Mouse (Mus musculus): ENCODE data around the gene Cap2. TPM values are rescaled to one million over a fixed set of nuclear protein-coding genes. Genes with fewer than 3 reads are reported as not detected.

Gene Cap2
- polyA plus RNA-seq (2015; fragmentation: Nextera tagmentation; extraction: Ambion mirVana) = 170 and 182 TPM in 2 replicates

- Histone ChIP-seq H3K27me3 (ENCODE audit: control insufficient read depth, insufficient read depth, low read length) (no peaks in the 10 kb centered on the region), H3K9me3 (replicated peaks; ENCODE audit: control insufficient read depth, low read length) (no peaks in the 10 kb centered on the region), H3K4me3 (ENCODE audit: low read length) (peak within 1 kb of the TSS; percentile 77), H3K27ac (ENCODE audit: low read length) (peak within 1 kb of the TSS; percentile 98), H3K4me1 (ENCODE audit: control insufficient read depth, insufficient read depth, low read length) (peaks cover 6% of the 10 kb centered on the region), H3K4me2 (ENCODE audit: low read depth, low read length) (peak within 1 kb of the TSS; percentile 80), H3K36me3 (ENCODE audit: control insufficient read depth, insufficient read depth) (no peaks in the 10 kb centered on the region), H3K9ac (ENCODE audit: low read length) (peak within 1 kb of the TSS; percentile 90)
- under 1% methylated on average over 37 of the region's 42 CpGs for WGBS
- peak; percentile 88 for ATAC-seq (replicated peaks; ENCODE audit: extremely low read depth, insufficient read depth, low FRiP score)
These were observed at the start of gene Cap2 for GRCm38 (mm10) chr13:46501800-46502389. Gene Cap2, plus strand, starts transcription at chr13:46501848.

GRCm38 (mm10) chr13:46459546-46459945, 42.1 kb upstream of the Cap2 start:
- no peak for ATAC-seq (replicated peaks; ENCODE audit: extremely low read depth, insufficient read depth, low FRiP score)
- 91% methylated on average over 10 of the region's 10 CpGs for WGBS
- no peak overlapping the region for H3K4me2 ChIP-seq (ENCODE audit: low read depth, low read length)

GRCm38 (mm10) chr13:46462280-46462679, 39.4 kb upstream of the Cap2 start:
- Histone ChIP-seq H3K9ac (ENCODE audit: low read length) (no peak overlapping the region), H3K27me3 (ENCODE audit: control insufficient read depth, insufficient read depth, low read length) (no peaks in the 10 kb centered on the region), H3K27ac (ENCODE audit: low read length) (no peak overlapping the region), H3K4me1 (ENCODE audit: control insufficient read depth, insufficient read depth, low read length) (no peaks in the 10 kb centered on the region), H3K36me3 (ENCODE audit: control insufficient read depth, insufficient read depth) (no peaks in the 10 kb centered on the region), H3K4me3 (ENCODE audit: low read length) (no peak overlapping the region), H3K4me2 (ENCODE audit: low read depth, low read length) (no peak overlapping the region), H3K9me3 (replicated peaks; ENCODE audit: control insufficient read depth, low read length) (no peaks in the 10 kb centered on the region)
- WGBS = 84% methylated on average over 4 of the region's 4 CpGs
- ATAC-seq (replicated peaks; ENCODE audit: extremely low read depth, insufficient read depth, low FRiP score) = no peak

More at GRCm38 (mm10) chr13:46459546-46459945, 42.1 kb upstream of the Cap2 start:
- no peaks in the 10 kb centered on the region for H3K4me1 ChIP-seq (ENCODE audit: control insufficient read depth, insufficient read depth, low read length)
- no peak overlapping the region for H3K9ac ChIP-seq (ENCODE audit: low read length)
- no peak overlapping the region for H3K4me3 ChIP-seq (ENCODE audit: low read length)
- no peak overlapping the region for H3K27ac ChIP-seq (ENCODE audit: low read length)
- no peaks in the 10 kb centered on the region for H3K36me3 ChIP-seq (ENCODE audit: control insufficient read depth, insufficient read depth)
- no peaks in the 10 kb centered on the region for H3K9me3 ChIP-seq (replicated peaks; ENCODE audit: control insufficient read depth, low read length)
- no peaks in the 10 kb centered on the region for H3K27me3 ChIP-seq (ENCODE audit: control insufficient read depth, insufficient read depth, low read length)

GRCm38 (mm10) chr13:46463764-46464163, 37.9 kb upstream of the Cap2 start:
- Histone ChIP-seq H3K4me2 (ENCODE audit: low read depth, low read length) (no peak overlapping the region), H3K9me3 (replicated peaks; ENCODE audit: control insufficient read depth, low read length) (no peaks in the 10 kb centered on the region)

GRCm38 (mm10) chr13:46468251-46468650, 33.4 kb upstream of the Cap2 start:
- no peak for ATAC-seq (replicated peaks; ENCODE audit: extremely low read depth, insufficient read depth, low FRiP score)
- Histone ChIP-seq H3K27me3 (ENCODE audit: control insufficient read depth, insufficient read depth, low read length) (no peaks in the 10 kb centered on the region), H3K4me1 (ENCODE audit: control insufficient read depth, insufficient read depth, low read length) (no peaks in the 10 kb centered on the region), H3K9ac (ENCODE audit: low read length) (no peak overlapping the region), H3K4me2 (ENCODE audit: low read depth, low read length) (no peak overlapping the region), H3K36me3 (ENCODE audit: control insufficient read depth, insufficient read depth) (no peaks in the 10 kb centered on the region), H3K27ac (ENCODE audit: low read length) (no peak overlapping the region), H3K4me3 (ENCODE audit: low read length) (no peak overlapping the region), H3K9me3 (replicated peaks; ENCODE audit: control insufficient read depth, low read length) (no peaks in the 10 kb centered on the region)
- 47% methylated on average over 8 of the region's 8 CpGs for WGBS

More at GRCm38 (mm10) chr13:46463764-46464163, 37.9 kb upstream of the Cap2 start:
- no peaks in the 10 kb centered on the region for H3K4me1 ChIP-seq (ENCODE audit: control insufficient read depth, insufficient read depth, low read length)
- H3K27me3 ChIP-seq (ENCODE audit: control insufficient read depth, insufficient read depth, low read length) = no peaks in the 10 kb centered on the region
- no peak overlapping the region for H3K4me3 ChIP-seq (ENCODE audit: low read length)
- 60% methylated on average over 3 of the region's 3 CpGs for WGBS
- H3K9ac ChIP-seq (ENCODE audit: low read length) = no peak overlapping the region
- ATAC-seq (replicated peaks; ENCODE audit: extremely low read depth, insufficient read depth, low FRiP score) = no peak
- no peaks in the 10 kb centered on the region for H3K36me3 ChIP-seq (ENCODE audit: control insufficient read depth, insufficient read depth)
- H3K27ac ChIP-seq (ENCODE audit: low read length) = no peak overlapping the region

GRCm38 (mm10) chr13:46469536-46469935, 32.1 kb upstream of the Cap2 start:
- 87% methylated on average over 2 of the region's 2 CpGs for WGBS
- Histone ChIP-seq H3K27me3 (ENCODE audit: control insufficient read depth, insufficient read depth, low read length) (no peaks in the 10 kb centered on the region), H3K27ac (ENCODE audit: low read length) (no peak overlapping the region), H3K4me2 (ENCODE audit: low read depth, low read length) (no peak overlapping the region), H3K36me3 (ENCODE audit: control insufficient read depth, insufficient read depth) (no peaks in the 10 kb centered on the region), H3K4me3 (ENCODE audit: low read length) (no peak overlapping the region), H3K9ac (ENCODE audit: low read length) (no peak overlapping the region), H3K9me3 (replicated peaks; ENCODE audit: control insufficient read depth, low read length) (no peaks in the 10 kb centered on the region), H3K4me1 (ENCODE audit: control insufficient read depth, insufficient read depth, low read length) (no peaks in the 10 kb centered on the region)
- no peak for ATAC-seq (replicated peaks; ENCODE audit: extremely low read depth, insufficient read depth, low FRiP score)

GRCm38 (mm10) chr13:46481271-46481670, 20.4 kb upstream of the Cap2 start:
- H3K27me3 ChIP-seq (ENCODE audit: control insufficient read depth, insufficient read depth, low read length) = no peaks in the 10 kb centered on the region
- 71% methylated on average over 3 of the region's 3 CpGs for WGBS

GRCm38 (mm10) chr13:46485605-46486004, 16.0 kb upstream of the Cap2 start:
- Histone ChIP-seq H3K9ac (ENCODE audit: low read length) (no peak overlapping the region), H3K36me3 (ENCODE audit: control insufficient read depth, insufficient read depth) (no peaks in the 10 kb centered on the region), H3K4me1 (ENCODE audit: control insufficient read depth, insufficient read depth, low read length) (peaks cover 4% of the 10 kb centered on the region; the same call in 1 of the 2 replicates), H3K4me3 (ENCODE audit: low read length) (no peak overlapping the region), H3K27ac (ENCODE audit: low read length) (no peak overlapping the region), H3K27me3 (ENCODE audit: control insufficient read depth, insufficient read depth, low read length) (no peaks in the 10 kb centered on the region), H3K4me2 (ENCODE audit: low read depth, low read length) (no peak overlapping the region), H3K9me3 (replicated peaks; ENCODE audit: control insufficient read depth, low read length) (no peaks in the 10 kb centered on the region)
- no peak for ATAC-seq (replicated peaks; ENCODE audit: extremely low read depth, insufficient read depth, low FRiP score)
- 75% methylated on average over 3 of the region's 3 CpGs for WGBS

More at GRCm38 (mm10) chr13:46481271-46481670, 20.4 kb upstream of the Cap2 start:
- Histone ChIP-seq H3K4me3 (ENCODE audit: low read length) (no peak overlapping the region), H3K4me1 (ENCODE audit: control insufficient read depth, insufficient read depth, low read length) (peaks cover 6% of the 10 kb centered on the region), H3K36me3 (ENCODE audit: control insufficient read depth, insufficient read depth) (no peaks in the 10 kb centered on the region), H3K4me2 (ENCODE audit: low read depth, low read length) (no peak overlapping the region), H3K9ac (ENCODE audit: low read length) (no peak overlapping the region), H3K27ac (ENCODE audit: low read length) (no peak overlapping the region), H3K9me3 (replicated peaks; ENCODE audit: control insufficient read depth, low read length) (no peaks in the 10 kb centered on the region)
- ATAC-seq (replicated peaks; ENCODE audit: extremely low read depth, insufficient read depth, low FRiP score) = no peak

GRCm38 (mm10) chr13:46488166-46488565, 13.5 kb upstream of the Cap2 start:
- Histone ChIP-seq H3K9me3 (replicated peaks; ENCODE audit: control insufficient read depth, low read length) (no peaks in the 10 kb centered on the region), H3K4me2 (ENCODE audit: low read depth, low read length) (no peak overlapping the region), H3K9ac (ENCODE audit: low read length) (no peak overlapping the region), H3K4me3 (ENCODE audit: low read length) (no peak overlapping the region), H3K27me3 (ENCODE audit: control insufficient read depth, insufficient read depth, low read length) (no peaks in the 10 kb centered on the region), H3K27ac (ENCODE audit: low read length) (no peak overlapping the region; the same call in 1 of the 2 replicates), H3K4me1 (ENCODE audit: control insufficient read depth, insufficient read depth, low read length) (peaks cover 4% of the 10 kb centered on the region; the same call in 1 of the 2 replicates), H3K36me3 (ENCODE audit: control insufficient read depth, insufficient read depth) (no peaks in the 10 kb centered on the region)
- WGBS = 37% methylated on average over 4 of the region's 4 CpGs
- no peak for ATAC-seq (replicated peaks; ENCODE audit: extremely low read depth, insufficient read depth, low FRiP score)
